Mouse (Mus musculus) retina, postnatal 1 day (tissue): ENCODE measurements around the gene Sdc1.

ENCODE experiments used
- DNase-seq: peaks from one replicate; pipeline ENCODE4 v3.0.0-alpha.2; 2012

Sdc1 gene

DNA sequence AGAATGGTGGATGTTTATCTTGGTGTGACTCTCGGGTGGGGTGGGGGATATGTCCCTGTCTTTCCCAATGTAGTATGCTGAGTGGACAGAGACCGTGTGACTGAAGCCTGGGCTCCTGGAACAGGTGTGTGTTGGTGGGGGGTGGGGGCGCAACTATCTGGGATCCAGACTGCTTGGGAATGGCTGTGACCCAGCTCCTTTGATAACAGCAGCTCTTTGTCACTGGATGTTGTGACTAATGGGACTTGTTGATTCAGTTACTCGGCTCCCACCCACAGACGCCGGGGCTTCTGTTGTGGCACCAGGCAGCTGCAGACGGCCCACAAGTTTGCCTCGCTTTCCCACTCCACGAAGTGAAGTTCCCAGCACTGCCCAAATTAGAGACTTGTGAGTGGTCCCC, 13.1 kb downstream of the Sdc1 start:
- DNase-seq = no peak

DNA sequence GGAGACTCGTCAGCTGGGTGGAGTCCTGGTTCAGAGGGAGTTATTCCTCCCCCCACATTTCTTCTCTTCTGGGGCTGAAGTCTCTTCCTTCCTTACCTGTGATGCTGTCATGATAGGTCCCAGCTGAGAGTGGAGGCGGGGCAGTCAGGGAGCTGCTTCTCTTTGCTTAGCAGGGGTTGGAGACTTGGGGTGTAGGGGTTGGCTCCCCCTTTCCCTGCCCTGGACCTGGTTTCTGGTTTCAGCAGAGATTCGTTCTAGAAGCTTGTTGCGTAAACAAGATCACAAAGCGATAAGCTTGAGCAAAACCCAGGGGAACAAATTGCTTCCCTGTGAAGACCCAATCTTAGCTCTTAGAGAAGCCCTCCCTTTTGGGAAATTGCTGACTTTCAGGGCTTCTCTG, 15.4 kb downstream of the Sdc1 start:
- DNase-seq = no peak

DNA sequence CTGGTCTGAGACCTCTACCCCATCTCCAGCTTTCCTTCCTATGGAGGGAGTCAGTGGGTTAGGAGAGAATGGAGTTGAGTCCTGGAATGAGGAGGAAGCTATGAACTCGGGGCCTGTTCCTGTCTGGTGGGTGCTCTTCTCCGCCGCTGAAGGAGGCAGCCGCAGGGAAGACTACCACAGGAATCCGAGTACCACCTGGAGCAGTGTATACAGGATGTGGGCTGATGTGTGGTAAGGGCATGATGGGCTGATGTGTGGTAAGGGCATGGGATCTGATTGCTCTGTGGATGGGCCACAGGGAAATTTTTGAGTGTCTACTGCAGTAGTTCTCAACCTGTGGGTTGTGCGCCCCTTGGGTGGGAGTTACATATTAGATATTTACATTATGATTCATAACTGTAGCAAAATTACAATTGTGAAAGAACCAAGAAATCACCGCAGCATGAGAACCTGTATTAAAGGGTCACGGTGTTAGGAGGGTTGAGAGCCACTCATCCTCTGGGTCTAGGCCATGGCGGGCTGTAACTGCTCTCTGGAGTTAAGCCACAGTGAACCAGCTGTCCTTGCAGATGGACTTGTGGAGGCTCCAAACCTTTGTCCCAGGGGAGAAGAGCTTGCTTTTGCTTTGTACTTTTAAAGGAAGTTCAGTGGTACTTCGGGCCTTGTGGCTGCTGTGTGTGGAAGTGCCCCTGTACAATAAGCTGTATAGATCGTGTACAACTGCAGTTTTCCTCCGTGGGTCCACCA, 16.0 kb downstream of the Sdc1 start:
- DNase-seq = no peak

DNA sequence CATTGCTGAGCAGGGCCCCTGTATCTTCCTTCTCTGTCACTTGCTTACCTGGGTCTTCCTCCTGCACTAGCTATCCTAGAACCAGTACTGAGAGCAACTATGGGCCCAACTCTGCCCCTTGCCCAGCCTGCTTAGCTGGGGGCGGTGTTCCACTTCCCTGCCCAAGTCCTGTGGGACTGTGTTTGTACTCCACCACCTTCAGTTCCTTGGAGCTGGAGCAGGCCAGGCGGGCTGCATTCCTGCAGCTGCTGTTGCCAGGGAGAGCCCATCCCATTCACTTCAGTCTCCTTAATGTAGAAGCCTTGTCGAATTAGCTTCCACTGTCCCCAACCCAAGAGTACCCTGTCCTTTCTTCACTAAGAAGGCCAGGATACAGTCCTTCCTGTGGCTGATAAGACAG, 17.3 kb downstream of the Sdc1 start:
- no peak for DNase-seq

DNA sequence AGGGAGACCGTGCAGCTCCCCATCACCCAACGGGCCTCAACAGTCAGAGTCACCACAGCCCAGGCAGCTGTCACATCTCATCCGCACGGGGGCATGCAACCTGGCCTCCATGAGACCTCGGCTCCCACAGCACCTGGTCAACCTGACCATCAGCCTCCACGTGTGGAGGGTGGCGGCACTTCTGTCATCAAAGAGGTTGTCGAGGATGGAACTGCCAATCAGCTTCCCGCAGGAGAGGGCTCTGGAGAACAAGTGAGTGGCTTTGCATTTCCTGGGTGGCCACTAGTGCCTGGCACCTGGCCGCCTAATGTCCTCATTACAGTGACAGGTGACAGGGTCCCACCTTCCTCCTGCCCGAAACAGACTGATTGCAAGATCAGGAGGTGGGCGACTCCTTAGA, 19.5 kb downstream of the Sdc1 start:
- DNase-seq = no peak

DNA sequence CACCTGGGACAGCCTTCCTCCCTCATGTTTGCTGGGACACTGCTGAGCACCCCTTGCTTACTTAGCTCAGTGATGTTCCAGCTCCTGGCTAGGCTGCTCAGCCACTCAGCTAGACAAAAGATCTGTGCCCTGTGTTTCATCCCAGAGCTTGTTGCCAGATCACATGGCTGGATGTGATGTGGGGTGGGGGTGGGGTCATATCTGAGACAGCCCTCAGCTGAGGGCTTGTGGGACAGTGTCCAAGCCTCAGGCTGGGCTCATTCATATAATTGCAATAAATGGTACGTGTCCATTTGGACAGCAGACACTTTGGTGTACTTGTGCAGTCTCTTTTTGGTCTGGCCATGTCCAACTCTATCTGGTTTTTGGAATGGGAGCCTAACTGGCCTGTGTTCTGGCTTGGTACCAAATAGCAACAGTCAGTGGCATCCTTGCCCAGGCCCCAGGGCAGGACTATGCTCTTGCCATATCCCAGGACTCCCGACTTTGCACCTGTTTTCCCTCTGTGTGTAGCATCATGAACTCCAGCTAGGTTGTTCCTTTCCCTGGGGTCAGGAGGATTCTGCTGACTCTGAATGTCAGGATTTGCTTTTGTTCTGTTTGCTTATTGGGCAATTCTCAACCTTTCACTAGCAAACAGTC, 22.4 kb downstream of the Sdc1 start:
- no peak for DNase-seq

DNA sequence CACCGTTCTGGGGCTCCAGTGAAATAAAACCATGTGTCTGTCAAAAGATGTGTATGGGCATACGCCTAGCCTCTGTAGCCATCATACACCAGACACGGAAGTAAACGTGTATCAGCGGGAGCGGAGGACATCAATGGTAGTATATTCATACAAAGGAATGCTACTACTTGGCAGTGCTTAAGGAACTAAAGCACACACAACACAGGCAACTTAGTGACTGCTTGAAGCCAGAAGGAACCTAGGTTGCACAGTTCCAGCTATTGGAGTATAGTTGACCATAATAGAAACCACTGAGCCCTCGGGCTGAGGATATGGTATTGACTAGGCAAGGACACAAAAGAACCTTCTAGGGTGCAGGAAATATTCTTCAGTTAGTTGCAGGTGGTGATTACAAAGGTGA, 26.8 kb downstream of the Sdc1 start:
- no peak for DNase-seq

DNA sequence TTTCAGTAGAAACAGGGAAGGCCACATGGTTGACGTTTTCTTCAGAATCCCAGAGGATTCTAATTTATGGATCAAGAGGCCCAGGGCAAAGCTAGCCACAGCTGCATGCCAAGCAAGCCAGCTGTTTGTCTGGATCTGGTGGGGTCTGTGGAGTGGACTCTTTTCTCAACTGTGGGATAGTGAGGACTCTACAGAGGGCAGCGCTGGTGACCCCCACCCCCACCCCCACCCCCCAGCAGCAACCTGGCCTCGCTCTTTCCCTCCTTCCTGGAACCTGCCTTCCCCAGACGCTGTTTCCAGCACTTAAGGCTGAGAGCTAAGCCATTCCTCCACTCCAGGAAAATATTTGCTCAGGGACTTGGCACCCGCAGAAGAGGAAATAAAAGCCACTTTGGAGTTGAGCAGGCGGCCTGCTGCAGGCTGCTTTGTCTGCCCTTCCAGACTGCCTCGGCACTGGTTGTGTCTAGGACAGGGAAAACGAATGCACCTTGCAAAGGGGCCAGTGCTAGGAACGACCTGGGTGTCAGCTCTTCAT, 27.4 kb downstream of the Sdc1 start:
- DNase-seq = no peak

DNA sequence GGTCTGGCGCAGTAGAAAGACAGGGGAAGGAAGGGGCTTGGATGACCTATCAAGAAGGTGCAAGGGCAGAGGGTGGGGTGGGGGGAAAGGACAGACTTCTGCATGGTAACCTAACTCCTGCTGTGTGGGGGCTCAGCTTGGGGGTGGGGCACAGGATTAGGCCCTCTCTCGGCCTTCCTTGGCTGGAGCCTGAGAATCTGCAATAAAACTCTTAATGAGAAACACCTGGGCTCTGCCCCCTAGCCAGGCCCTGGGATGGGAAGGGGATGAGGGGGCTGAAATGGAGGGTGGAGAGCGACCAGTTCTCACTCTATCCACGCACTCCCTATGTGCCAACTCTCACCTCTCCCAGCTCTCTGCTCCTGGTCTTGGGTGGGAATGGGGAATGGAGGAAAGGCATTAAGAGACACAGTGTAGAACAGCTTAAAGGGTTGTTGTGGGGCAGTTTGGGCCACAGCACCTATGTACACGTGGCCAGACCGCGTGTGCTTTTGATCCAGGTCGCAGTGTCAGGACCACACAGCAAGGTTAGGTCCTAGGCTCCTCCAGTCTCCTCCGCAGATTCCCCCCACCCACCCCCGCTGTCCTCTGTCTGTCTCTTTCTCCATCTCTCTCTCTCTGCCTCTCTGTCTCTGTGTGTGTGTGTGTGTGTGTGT, 32.4 kb downstream of the Sdc1 start:
- DNase-seq = no peak

DNA sequence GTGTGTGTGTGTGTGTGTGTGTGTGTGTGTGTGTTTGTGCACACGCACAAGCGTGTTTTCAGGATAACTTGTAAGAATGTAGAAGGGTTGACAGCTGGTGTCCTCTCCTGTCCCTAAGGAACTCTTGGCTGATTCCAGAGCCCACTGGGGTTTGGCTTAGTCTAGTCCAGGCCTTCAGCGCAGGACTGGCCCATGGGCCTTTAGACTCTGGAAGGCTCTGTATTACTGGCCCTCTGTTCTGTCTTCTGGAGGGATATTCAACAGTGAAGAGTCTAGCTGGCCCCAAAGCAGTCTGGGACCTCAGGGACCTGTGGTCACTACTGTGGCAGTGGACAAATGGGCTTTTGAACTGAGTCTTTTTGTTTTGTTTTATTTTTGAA, 32.9 kb downstream of the Sdc1 start:
- DNase-seq = no peak

DNA sequence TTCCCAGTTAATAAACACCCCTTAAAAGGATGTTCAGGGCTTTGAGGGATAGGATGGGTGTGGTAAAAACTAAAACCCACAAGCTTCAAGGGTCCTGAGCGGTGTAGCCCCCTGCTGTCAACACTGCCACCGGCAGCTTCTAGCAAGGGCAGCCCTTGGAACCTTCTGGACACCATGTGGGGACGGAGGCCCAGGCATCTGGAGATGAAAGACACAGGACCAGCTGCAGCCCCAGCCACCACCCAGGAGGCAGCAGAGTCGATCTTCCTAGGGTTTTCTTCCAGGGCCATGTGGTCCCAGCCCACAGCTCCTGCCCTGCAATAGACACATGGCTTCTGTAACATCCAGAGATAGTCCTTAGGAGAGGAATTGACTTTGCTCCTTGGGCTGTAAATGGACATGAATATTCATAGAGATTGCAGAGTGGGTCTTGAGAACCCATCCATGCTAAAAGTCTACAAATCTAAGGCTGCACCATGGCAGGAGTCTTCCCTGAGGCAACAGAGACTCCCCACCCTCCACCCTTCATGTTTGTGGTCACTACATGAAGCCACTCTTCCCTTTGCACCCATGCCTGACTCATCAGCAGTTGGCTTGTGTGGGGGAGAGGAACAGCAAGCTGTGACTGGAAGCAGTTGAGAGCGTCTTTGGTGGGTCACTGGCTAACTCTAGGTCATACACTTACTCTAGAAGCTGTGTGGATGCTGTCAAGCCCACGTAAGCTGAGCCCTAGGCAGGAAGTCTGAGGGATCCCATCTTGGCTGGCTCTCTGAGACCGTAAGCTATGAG, 34.0 kb downstream of the Sdc1 start:
- no peak for DNase-seq

DNA sequence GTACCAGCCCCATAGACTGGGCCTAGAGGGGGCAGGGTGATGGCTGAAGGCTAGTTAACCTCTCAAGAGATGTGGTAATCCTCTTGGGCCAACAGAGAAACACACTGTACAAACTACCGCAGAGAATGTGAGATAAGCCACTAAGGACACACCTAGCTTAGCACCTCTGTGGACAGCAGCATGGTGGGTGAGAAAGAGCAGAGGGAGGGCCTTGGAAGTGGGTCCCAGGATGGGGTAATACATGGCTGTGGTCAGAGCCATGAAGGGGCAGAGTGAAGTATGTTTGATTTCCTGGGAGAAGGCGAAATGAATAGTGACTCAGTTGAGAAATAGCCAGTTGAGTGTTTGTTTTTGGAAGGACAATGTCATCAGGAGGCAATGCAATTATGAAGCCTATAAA, 38.0 kb downstream of the Sdc1 start:
- DNase-seq = no peak

DNA sequence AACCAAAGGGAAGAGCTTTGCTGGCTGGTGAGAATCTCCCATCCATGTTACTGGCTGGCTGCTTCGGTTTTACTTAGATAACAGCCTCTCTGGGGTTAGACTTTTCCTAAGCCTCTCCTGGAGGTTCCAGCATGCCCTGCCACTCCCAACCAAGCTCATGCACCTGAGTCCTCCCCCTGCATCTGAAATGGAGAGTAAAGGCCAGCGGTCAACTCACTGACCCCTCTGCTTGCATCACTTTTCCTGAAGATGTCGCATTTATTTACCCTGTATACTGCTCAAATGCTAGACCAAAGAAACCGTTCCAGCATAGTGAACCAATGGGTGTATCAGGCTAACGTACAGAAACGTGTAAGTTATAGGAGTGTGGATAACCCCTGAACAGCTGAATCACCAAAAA, 38.5 kb downstream of the Sdc1 start:
- DNase-seq = no peak

DNA sequence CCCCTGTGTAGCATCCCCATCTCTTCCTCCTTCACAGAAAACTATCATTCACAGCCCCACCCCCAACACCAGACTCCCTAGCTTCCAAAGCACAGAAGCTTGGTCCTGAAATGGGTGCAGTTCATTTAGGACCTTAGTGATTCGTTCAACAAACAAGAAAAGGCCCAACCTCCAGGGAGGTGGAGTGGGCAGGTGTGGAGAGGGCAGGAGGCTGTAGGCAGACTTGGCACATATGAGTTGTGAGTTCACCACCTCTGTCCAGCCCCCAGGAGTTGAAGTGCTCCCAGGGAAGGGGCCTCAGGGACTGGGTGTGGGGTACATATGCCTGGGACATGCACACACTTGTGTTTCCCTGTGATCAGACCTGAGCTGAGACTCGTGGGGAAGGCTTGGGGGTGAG, 39.8 kb downstream of the Sdc1 start:
- no peak for DNase-seq

DNA sequence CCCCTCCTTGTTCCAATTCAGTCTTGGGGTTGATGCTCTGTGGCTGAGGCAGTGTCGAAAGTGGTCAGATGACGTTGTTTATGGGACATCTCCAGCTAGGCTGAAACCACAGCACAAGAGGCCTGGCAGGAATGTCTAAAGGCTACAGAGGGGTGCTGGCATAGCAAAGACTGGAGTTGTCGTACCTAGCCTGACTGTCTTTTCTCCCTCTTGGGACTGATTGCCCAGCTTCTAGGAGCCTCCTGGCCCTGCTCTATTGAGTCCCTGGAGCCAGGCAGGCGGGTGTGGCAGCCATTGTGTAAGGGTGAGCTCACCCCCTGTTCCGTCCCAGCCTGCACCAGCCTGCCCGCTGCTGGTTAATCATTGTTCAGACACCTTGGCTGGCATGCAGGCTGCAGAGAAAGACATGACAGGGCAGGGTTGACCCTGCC, 40.3 kb downstream of the Sdc1 start:
- DNase-seq = peak; percentile 12

DNA sequence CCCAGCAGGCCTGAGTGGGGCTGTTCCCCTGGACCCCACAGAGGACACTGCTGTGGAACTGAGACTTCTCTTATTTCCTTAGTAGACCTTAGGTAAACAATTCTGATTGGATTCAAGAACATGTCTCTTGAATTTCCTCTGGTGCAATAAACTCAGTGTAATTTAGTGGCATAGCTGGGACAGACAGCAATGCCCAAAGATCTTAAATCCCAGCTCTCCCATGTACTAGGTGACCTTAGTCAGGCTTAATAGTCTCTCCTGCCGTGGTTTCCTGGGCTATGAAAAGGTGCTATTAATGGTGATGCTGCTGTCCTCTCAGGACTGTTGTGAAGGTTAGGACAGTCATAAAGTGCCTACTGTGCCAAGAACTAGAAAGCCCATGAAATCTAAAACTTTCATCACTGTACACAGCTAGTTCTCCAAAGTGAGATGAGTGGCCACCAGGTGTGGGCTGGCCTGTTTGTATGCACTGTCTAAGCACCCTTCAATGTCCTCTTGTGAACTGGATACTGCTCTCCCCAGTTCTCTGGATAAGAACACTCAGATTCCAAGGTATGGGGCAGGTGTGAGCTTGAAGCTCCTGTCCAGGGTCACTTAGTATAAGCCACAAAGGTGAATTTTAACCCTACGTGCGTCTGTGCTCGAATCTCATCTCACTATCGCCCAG, 40.9 kb downstream of the Sdc1 start:
- no peak for DNase-seq

DNA sequence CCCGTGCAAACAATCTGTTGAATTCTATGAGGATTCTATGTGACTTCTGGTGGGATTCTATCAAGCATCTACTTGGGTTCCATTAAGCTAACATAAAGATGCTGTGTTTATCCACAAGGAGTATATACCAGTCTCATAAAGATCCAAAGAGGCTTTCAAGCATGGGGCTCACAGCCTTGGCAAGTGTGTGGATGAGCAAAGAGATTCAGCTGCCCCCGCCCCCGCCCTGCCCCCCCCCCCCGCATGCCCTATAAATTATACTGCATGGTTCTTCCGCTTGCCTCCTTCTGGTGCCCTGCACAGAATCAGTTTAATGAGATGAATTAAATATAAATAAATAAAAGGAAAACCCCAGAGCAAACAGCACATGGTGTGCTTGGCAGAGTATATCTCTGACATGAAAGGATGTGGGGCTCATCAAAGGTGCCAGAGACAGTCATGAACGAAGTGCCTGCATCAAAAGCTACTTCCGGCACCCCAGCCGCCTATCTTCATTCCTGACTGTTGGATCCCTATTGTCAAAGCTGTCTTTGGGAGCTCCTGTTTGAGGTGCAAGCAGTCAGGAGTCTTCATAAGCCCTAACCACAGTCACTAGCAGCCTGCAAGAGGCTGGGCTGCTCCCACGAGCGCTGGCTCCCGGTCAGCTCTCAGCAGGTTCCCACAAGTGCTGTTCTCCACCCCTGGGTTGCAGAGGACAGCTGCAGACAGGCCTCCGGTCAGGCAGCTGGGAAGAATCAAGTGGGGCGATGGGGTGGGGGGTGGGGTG, 46.5 kb downstream of the Sdc1 start:
- DNase-seq = peak; percentile 71

DNA sequence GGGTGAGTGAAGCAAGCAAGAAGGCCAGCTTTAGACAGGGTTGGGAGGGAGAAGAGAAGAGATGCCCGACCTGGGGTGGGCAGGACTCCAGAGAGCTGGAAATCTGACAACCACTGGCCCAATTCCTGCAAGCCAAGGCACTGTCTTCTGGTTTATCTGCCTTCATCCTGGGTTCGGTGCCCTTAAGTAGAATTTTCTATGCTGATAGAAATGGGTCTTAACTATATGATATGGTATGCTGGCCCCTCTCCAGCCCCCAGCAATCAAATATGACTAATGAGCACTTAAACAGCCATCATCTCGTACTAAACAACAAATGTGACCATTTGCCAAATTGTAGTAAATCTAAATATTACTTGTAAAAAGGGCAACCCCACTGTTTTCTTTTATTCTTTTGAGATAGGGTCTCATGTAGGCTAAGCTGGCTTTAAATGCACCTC, 47.1 kb downstream of the Sdc1 start:
- DNase-seq = no peak

DNA sequence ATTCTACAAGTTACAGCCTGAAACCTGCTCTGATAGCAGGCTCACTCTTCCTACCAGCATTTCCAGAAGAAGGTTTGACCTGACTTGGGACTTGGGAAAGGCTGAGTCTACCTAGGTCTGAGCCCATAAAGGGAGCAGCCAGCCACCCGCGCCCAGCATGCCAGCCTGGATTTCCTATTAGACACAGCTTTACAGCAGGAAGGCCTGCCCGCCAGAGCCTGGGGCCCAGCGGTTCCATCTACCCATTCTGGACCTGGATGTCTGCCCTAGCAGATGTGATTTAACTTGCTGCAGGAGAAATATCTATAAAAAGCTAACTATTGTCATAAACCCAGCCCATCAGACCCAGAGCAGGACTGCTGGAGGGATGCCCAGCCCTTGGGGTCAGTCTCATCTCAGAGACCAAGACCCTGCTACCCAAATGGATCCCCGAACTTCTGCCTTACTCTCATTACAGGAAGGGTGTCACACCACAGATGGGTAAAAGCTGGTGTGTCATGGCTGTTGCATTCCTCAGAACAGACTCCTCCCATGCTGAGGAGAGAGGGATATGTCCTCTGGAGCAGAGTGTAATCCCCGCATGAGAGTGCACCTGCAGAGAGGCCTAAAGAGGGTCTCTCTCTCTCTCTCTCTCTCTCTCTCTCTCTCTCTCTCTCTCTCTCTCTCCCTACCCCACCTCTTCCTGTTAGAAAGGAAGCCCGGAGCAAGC, 54.0 kb downstream of the Sdc1 start:
- no peak for DNase-seq

DNA sequence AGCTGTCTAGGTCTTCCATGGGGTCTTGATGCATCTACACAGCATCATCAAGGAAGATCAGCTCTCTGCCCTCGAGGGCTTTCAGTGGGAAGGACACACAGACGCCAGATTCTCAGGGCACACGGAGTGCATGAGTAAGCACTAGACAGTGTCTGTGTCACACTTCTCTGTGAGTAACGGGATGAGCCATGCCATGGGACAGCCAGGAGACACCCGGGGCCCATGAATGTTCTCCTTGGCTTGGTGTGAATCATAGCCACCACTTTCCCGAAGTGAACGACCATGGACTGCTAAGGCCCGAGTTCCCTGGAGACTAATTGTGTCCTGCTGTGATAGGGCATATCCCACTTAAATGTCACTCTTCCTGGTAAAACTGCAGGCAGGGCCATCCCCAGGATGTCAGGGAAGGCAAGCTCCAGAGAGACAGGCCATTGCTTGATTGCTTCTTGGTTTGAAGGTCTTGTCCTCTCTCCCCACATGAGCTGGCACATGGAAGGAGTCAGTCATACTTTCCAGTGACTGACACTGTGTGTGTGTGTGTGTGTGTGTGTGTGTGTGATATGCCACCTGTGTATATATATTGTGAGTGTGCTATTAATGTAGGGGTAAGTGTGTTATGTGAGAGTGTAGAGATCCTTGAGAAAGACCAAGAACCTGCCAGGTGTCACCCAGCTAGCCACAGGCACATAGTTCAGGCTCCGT, 56.0 kb downstream of the Sdc1 start:
- no peak for DNase-seq
